Mouse (Mus musculus) embryonic facial prominence, embryonic 11.5 days (tissue): ENCODE data around the gene Cd81. TPM values are rescaled to one million over a fixed set of nuclear protein-coding genes. Genes with fewer than 3 reads are reported as not detected.

Experiments used
- ATAC-seq: fragments of 200-750 bp; cut with Nextera tagmentation; replicated peaks from 2 replicates; pipeline ENCODE4 v1.8.0; 2017; ENCODE audit warnings: low read depth; ENCODE audit not compliant: insufficient number of reproducible peaks, low FRiP score, low TSS enrichment
- DNase-seq: peaks from one replicate; pipeline ENCODE4 v3.0.0-alpha.2; 2015; ENCODE audit warnings: low spot score
- H3K27ac ChIP-seq: fragments of 300-500 bp; sonication (generic); replicated peaks from 2 replicates; pipeline ENCODE4 v1.5.1; 2014; ENCODE audit warnings: mild to moderate bottlenecking, low read depth, low read length, control low read depth
- H3K27me3 ChIP-seq: fragments of 300-500 bp; sonication (generic); 2 replicates; pipeline ENCODE4 v1.6.1; 2014; ENCODE audit warnings: mild to moderate bottlenecking, low read length, moderate library complexity, mixed read lengths; ENCODE audit not compliant: control insufficient read depth, insufficient read depth
- H3K36me3 ChIP-seq: fragments of 300-500 bp; sonication (generic); replicated peaks from 2 replicates; pipeline ENCODE4 v1.6.1; 2014; ENCODE audit warnings: low read depth, mild to moderate bottlenecking, low read length, moderate library complexity, mixed read lengths; ENCODE audit not compliant: control insufficient read depth, insufficient read depth
- H3K4me1 ChIP-seq: fragments of 300-500 bp; sonication (generic); 2 replicates; pipeline ENCODE4 v1.6.1; 2014; ENCODE audit warnings: low read length, mixed read lengths; ENCODE audit not compliant: control insufficient read depth, insufficient read depth
- H3K4me2 ChIP-seq: fragments of 300-500 bp; sonication (generic); 2 replicates; pipeline ENCODE4 v1.6.1; 2014; ENCODE audit warnings: low read depth, mild to moderate bottlenecking, control low read depth, low read length, moderate library complexity
- H3K4me3 ChIP-seq: fragments of 300-500 bp; sonication (generic); 2 replicates; pipeline ENCODE4 v1.5.1; 2014; ENCODE audit warnings: low read depth, low read length, control low read depth
- H3K9ac ChIP-seq: fragments of 300-500 bp; sonication (generic); replicated peaks from 2 replicates; pipeline ENCODE4 v1.6.1; 2014; ENCODE audit warnings: mild to moderate bottlenecking, control low read depth, low read length
- H3K9me3 ChIP-seq: fragments of 300-500 bp; sonication (generic); replicated peaks from 2 replicates; pipeline ENCODE4 v1.6.1; 2016; ENCODE audit warnings: mild to moderate bottlenecking, low read length, inconsistent platforms, mixed read lengths; ENCODE audit not compliant: control insufficient read depth
- WGBS: fragments of 180-500 bp; shearing (Covaris S2); extraction: QIAGEN DNeasy Blood & Tissue Kit; methylation state at CpG from one replicate; pipeline ENCODE4 v1.1.7; 2014; 5-methylcytosine and 5-hydroxymethylcytosine counted together
- polyA plus RNA-seq: library from polyadenylated mRNA; unstranded; fragments of >200 nt; fragmentation: Nextera tagmentation; extraction: Ambion mirVana; gene quantifications from 2 replicates; pipeline ENCODE4 v1.2.1, GENCODE M21; 2014

The Cd81 gene
- polyA plus RNA-seq, 1 experiment from 2014 or later: 286 TPM

DNA sequence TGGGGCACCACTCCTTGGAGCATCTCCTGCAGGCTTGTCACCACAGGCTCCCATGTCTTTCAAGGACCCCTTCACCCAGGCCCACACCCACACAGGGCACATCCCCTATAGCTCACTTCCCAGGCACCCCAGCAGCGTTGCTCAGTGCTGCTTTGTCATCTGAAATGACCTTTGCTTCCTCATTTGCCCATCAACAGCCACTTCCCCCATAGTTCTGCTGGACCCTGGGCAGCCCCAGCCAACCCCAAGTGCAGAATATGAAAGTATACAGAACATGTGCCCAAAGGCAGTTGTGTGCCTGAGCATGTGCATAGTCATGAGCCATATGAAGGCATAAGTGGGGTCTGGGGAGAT is 43.0 kb downstream of the Cd81 start:
- no peak overlapping the region for H3K4me2 ChIP-seq
- H3K9ac ChIP-seq: no peak overlapping the region
- H3K4me1 ChIP-seq: no peaks in the 10 kb centered on the region
- no peak overlapping the region for H3K4me3 ChIP-seq
- no peaks in the 10 kb centered on the region for H3K27me3 ChIP-seq
- DNase-seq (no peak), ATAC-seq (no peak)
- no peak overlapping the region for H3K27ac ChIP-seq
- H3K9me3 ChIP-seq: no peaks in the 10 kb centered on the region
- 56% methylated on average over 1 of the region's 1 CpGs for WGBS
- H3K36me3 ChIP-seq: no peaks in the 10 kb centered on the region

DNA sequence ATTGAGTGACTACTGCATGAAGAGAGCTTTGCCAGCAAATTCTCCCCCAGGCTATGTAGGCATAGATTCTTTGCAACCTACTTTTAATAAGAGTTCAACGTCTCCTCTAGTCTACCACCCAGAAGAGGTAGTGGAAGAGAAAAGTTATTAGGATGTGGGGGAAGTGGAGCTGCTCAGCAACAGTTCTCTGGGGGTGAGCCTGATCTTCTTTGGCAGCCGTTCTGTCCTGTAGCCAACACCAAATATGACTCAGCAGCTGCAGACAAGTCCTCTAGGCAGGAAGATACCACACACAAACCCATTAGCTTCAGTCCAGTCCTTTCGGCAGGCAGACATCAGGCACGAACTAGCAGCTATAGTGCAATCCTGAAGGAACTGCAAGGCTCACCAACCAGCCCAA is 48.2 kb downstream of the Cd81 start:
- no peaks in the 10 kb centered on the region for H3K9me3 ChIP-seq
- peaks cover 6% of the 10 kb centered on the region; the same call in 1 of the 2 replicates for H3K27me3 ChIP-seq
- H3K9ac ChIP-seq: no peak overlapping the region
- no peak for DNase-seq
- no peak overlapping the region for H3K4me3 ChIP-seq
- H3K36me3 ChIP-seq: no peaks in the 10 kb centered on the region
- no peak overlapping the region for H3K27ac ChIP-seq
- no peak for ATAC-seq
- no peaks in the 10 kb centered on the region for H3K4me1 ChIP-seq
- 74% methylated on average over 4 of the region's 4 CpGs for WGBS
- H3K4me2 ChIP-seq: no peak overlapping the region

DNA sequence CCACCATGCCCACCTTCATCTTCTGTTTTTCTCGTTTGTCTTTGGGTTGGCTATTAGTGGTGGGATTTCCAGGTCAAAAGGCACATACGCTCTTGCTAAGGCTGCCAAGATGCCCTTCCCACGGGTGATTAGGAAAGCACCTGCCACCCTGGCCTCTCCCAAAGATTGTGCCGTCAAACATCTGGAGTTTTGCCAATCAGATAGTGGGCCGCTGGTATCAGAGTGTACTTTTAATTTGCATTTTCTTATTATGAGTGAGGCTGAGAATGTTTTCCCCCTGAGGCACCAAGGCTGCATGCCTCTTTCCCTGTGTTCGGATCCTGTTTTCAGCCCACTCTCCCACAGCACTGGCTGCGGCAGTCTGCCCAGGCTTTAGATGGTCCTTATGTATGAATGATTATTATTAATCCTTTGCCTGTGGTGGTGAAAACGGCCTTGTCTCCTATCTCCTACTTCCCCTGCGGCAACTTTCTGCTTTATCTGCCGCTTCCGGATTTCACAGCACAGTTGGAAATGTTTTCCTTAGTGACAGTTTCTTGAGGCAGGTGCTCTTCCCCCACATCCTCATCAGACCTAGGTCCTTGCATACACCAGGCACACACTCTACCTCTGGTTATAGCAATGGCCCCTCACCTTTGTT is 52.8 kb downstream of the Cd81 start:
- WGBS: 65% methylated on average over 11 of the region's 11 CpGs
- ATAC-seq: no peak
- no peak overlapping the region for H3K4me2 ChIP-seq
- peaks cover 6% of the 10 kb centered on the region for H3K4me1 ChIP-seq
- no peak for DNase-seq
- no peaks in the 10 kb centered on the region for H3K36me3 ChIP-seq
- no peak overlapping the region for H3K4me3 ChIP-seq
- H3K9me3 ChIP-seq: no peaks in the 10 kb centered on the region
- H3K27me3 ChIP-seq: peaks cover 41% of the 10 kb centered on the region
- H3K9ac ChIP-seq: no peak overlapping the region
- no peak overlapping the region for H3K27ac ChIP-seq

DNA sequence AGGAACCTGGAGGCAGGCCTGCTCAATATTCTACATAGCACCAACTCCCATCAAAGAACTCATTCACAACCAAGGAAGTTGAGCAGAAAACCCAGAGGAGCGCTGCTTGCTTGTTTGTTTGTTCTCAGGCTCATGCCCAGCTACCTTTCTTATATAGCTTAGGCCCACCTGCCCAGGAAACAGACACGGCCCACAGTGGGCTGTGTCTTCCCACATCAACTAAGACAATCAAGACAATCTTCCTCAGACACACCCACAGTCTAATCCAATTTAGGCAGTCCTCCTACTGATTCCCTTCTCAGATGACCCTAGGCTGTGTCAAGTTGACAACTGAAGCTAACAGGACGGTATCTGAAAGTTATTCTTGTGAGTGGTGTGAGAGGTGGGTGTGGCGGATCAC is 53.5 kb downstream of the Cd81 start, which contains the start of gene Kcnq1:
Kcnq1 (plus strand) TSS at position 301 of the 400 bp plus-strand sequence.
- Histone ChIP-seq H3K4me1 (peaks cover 6% of the 10 kb centered on the region), H3K4me2 (peak within 1 kb of the TSS; percentile 62), H3K9me3 (no peaks in the 10 kb centered on the region), H3K4me3 (peak within 1 kb of the TSS; percentile 27), H3K9ac (peak within 1 kb of the TSS; percentile 6; the same call in 1 of the 2 replicates), H3K27ac (no peak within 1 kb of the TSS), H3K27me3 (peaks cover 41% of the 10 kb centered on the region), H3K36me3 (no peaks in the 10 kb centered on the region)
- no peak for DNase-seq
- ATAC-seq: no peak
- WGBS: 64% methylated on average over 4 of the region's 4 CpGs

DNA sequence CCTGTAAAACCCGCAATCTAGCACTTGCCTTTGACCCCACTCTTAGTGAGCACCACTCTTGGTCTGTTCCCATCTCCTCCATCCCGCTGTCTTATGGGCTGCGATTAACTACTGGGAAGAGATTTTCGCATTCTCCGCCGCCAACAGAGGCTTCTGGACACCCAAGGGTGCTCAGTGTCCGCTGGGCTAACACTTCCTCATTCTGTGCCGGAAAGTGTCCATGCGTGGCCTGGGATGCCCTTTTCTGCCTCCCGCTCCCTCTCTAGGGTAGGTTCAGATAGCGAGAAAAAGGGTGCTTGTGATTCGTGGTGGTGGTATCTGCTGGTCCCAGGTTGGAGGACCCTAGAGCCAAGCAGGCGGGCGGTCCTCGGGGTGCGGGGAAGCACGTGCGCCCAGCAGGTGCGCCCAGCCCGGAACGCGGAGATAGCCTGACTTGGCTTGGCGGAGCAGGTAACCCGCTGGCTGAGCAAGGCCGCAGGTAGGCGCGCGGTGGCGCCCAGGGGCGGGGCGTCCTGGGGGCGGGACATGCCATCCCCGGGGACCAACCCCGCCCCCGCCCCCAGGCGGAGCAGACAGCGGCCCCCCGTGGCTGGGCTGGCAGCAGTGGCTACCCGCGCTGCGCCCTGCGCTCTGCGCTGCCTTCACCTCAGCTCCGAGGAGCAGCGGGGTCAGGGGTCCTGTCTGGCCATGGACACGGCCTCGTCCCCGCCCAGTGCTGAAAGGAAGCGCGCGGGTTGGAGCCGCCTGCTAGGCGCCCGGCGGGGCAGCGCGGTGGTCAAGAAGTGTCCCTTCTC is 54.3 kb downstream of the Cd81 start:
- ATAC-seq (no peak), DNase-seq (peak; percentile 18)
- H3K4me2 ChIP-seq: peak overlapping the region; percentile 62
- H3K36me3 ChIP-seq: no peaks in the 10 kb centered on the region
- peak overlapping the region; percentile 6; the same call in 1 of the 2 replicates for H3K9ac ChIP-seq
- no peaks in the 10 kb centered on the region for H3K9me3 ChIP-seq
- WGBS: 7% methylated on average over 40 of the region's 57 CpGs
- H3K4me1 ChIP-seq: peaks cover 6% of the 10 kb centered on the region
- peak overlapping the region; percentile 27 for H3K4me3 ChIP-seq
- no peak overlapping the region for H3K27ac ChIP-seq
- peaks cover 41% of the 10 kb centered on the region for H3K27me3 ChIP-seq

DNA sequence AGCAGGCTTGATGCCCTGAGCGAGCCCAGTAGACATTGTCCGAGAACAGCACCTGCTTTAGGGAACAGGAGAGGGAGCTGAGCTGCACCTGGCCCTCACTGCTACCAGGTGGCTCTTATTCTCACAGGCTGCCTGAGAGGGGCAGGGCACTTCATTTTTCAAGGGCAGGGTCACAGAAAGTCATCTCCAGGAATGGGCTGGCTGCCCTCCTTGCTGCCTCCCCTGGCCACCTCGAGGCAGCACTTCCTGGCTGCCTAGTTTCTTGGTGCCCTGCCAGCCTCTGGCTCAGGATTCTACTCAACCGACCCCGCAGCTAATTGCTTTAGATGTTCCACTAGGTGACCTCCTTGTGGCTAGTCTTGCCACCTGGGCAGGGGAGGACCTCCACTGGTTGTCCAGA is 55.7 kb downstream of the Cd81 start:
- Histone ChIP-seq H3K4me1 (peaks cover 6% of the 10 kb centered on the region), H3K27me3 (peaks cover 41% of the 10 kb centered on the region), H3K4me2 (no peak overlapping the region), H3K9ac (no peak overlapping the region), H3K9me3 (no peaks in the 10 kb centered on the region), H3K36me3 (no peaks in the 10 kb centered on the region), H3K27ac (no peak overlapping the region), H3K4me3 (no peak overlapping the region)
- no peak for ATAC-seq
- 36% methylated on average over 5 of the region's 5 CpGs for WGBS
- DNase-seq: no peak

DNA sequence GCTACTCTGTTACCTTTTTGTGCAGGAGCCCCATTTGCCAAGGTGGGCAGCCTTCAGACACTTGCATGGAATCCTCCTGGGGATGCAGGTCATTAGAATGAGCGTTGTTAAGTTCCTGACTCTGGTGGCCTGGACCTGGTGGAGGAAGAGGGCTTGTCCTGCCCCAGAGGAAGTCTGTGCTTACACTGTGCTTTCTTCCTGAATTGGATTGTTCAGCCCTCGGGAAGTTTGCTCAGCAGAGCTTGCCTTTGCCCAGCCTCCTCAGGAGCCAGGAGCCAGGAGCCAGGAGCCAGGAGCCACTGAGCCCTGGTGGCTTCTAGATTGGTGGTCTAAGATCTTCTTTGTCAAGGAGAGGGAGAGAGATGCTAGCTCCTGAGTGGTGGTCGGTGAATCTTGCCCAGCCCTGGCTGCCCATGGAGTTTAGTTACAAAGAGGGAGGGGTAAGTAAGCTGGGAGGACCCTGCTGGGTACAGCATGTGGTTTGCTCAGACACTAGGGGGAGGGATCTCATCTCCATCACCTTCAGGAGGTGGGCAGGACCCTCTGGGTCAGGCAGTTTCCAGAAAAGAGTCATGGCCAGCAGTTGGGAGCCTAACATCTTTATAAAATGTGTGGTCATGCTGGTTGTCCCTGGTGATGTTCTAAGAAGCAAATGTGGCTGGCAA is 56.6 kb downstream of the Cd81 start:
- Histone ChIP-seq H3K27me3 (peaks cover 41% of the 10 kb centered on the region), H3K27ac (no peak overlapping the region), H3K9ac (no peak overlapping the region), H3K9me3 (no peaks in the 10 kb centered on the region), H3K36me3 (no peaks in the 10 kb centered on the region), H3K4me1 (peaks cover 6% of the 10 kb centered on the region), H3K4me2 (no peak overlapping the region), H3K4me3 (no peak overlapping the region)
- no peak for ATAC-seq
- DNase-seq: no peak
- WGBS: 26% methylated on average over 3 of the region's 3 CpGs

DNA sequence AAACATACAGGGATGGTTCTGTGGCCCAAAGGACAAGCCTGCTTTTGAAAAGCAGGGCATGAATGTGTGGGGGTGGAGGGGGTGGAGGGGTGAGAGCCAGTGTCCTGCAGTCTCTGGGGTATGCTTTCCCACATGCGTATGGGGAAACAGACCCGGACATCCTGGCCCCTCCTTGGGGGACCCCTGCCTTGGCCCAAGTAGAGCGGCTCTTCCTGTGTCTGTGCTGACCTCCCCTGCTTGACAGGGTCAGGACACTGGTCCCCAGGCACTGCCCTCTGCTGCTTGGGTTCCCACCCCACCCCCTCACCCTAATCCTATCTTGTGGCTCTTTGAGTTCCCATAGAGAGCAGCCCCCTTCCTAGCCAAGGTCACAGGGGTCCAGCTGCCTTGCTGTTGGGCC is 57.2 kb downstream of the Cd81 start:
- Histone ChIP-seq H3K9me3 (no peaks in the 10 kb centered on the region), H3K9ac (no peak overlapping the region), H3K4me2 (no peak overlapping the region), H3K36me3 (no peaks in the 10 kb centered on the region), H3K4me1 (peaks cover 6% of the 10 kb centered on the region), H3K4me3 (no peak overlapping the region), H3K27ac (no peak overlapping the region), H3K27me3 (peaks cover 41% of the 10 kb centered on the region)
- WGBS: 37% methylated on average over 3 of the region's 3 CpGs
- ATAC-seq (0 out of 2 replicates have a peak, but pooled peaks have one; percentile 36), DNase-seq (no peak)
